Mouse (Mus musculus): ENCODE results near the gene Coq10b. TPM values are rescaled to one million over a fixed set of nuclear protein-coding genes. Genes with fewer than 3 reads are reported as not detected.
"Not testable (repeated sequence)": the region's sequence is repeated elsewhere in the genome, so short reads cannot be mapped to it uniquely, and the experiment has no call there.

Coq10b gene
- 21.7 and 23.5 TPM in 2 replicates for polyA plus RNA-seq (2016; fragmentation: Nextera tagmentation; extraction: Ambion mirVana)

DNA sequence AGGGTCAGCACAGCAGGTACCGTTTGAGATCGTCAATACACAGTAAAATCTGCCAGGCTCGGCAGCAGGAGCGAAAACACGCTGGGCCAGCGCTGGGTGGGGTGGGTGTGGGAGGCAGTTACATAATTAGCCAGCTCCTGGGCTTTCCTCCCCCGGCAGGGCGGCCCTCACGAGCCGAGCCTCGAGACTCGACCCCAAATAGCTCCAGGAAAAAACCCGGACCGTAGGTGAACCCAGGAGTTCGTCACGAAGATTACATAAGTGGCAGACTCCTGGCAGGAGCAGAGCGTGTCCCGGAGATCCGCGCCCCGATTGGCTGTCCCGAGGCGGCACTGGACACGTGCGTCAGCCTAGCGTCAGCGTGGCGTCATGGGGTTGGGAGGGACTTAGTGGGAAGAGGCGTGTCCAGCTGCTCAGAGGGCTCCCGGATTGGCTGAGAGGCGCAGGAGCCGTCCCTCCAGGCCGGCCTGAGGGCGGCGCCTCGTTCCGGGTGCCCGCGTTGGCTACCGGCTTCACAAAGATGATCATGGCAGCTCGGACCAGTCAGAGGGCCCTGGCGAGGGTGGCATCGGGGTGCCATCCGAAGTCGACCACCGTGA is at the start of gene Coq10b:
Gene Coq10b, plus strand, starts transcription at position 416 of the 599 bp plus-strand sequence.
- H3K27me3 ChIP-seq (ENCODE audit: poor library complexity, severe bottlenecking), result peaks cover 8% of the 10 kb centered on the region; the same call in 1 of the 2 replicates
- H3K27ac ChIP-seq, result peak within 1 kb of the TSS; percentile 90
- peak; percentile 99 for DNase-seq (ENCODE audit: extremely low spot score, low spot score)
- H3K4me1 ChIP-seq, result peaks cover 14% of the 10 kb centered on the region
- peak within 1 kb of the TSS; percentile 86 for H3K4me3 ChIP-seq
- under 1% methylated on average over 46 of the region's 46 CpGs for WGBS
- peaks cover 18% of the 10 kb centered on the region for H3K36me3 ChIP-seq (replicated peaks)
- 0 out of 2 replicates have a peak, but pooled peaks cover 3% of the 10 kb centered on the region for H3K9me3 ChIP-seq

DNA sequence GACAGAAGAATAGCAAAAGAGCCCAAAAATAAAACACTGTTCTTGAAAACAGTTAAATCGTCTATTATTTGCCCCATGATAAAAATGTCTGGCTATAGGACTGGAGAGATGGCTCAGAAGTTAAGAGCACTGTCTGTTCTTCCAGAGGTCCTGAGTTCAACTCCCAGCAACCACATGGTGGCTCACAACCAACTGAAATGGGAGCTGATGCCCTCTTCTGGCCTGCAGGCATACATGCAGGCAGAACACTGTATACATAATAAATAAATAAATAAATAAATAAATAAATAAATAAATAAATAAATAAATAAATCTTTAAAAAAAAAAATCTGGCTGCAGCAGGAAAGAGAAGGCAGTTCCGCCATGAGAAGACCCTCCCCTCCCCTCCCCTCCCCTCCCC is 44.3 kb upstream of the Coq10b start:
- H3K9me3 ChIP-seq; DNase-seq (ENCODE audit: extremely low spot score, low spot score); H3K4me3 ChIP-seq; H3K27me3 ChIP-seq (ENCODE audit: poor library complexity, severe bottlenecking); H3K27ac ChIP-seq; H3K4me1 ChIP-seq: not testable (repeated sequence)
- peaks cover 99% of the 10 kb centered on the region for H3K36me3 ChIP-seq (replicated peaks)
- 93% methylated on average over 2 of the region's 2 CpGs for WGBS

DNA sequence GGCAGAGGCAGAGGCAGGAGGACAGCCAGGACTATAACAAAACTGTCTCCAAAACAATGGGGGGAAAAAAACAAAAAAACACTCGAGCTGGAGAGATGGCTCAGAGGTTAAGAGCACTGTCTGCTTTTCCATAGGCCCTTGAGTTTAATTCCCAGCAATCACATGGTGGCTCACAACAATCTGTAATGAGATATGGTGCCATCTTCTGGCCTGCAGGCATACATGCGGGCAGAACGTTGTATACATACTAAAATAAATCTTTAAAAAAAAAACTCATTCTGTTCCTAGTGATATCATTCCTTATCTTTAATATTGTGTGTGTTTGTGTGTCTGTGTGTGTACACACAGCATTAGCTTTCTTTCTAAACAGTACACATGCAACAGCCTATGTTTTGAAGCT is 40.1 kb upstream of the Coq10b start:
- Histone ChIP-seq H3K9me3 (no peaks in the 10 kb centered on the region), H3K4me3 (no peak overlapping the region), H3K27me3 (ENCODE audit: poor library complexity, severe bottlenecking) (no peaks in the 10 kb centered on the region), H3K4me1 (no peaks in the 10 kb centered on the region), H3K36me3 (replicated peaks) (peaks cover 99% of the 10 kb centered on the region), H3K27ac (no peak overlapping the region)
- no peak for DNase-seq (ENCODE audit: extremely low spot score, low spot score)
- WGBS, result 73% methylated on average over 3 of the region's 3 CpGs

DNA sequence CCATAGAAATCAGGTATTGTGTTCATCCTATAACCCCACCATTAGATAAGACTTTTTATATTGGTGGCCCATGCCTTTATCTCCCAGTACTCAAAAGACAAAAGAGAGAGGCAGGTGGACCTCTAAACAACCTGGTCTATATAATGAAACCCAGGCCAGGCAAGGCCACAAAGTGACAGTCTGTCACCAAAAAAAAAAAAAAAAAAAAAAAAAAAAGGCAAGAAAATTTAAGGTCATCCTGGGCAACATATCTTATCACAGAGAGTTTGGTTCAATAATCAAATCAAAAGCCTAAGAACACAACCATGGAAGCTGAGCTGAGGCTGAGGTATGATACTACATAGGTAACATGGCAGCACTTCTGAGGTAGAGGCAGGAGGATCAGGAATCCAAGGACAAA is 30.7 kb upstream of the Coq10b start:
- Histone ChIP-seq H3K4me1 (peaks cover 11% of the 10 kb centered on the region), H3K9me3 (peaks cover 7% of the 10 kb centered on the region; the same call in 1 of the 2 replicates), H3K36me3 (replicated peaks) (peaks cover 73% of the 10 kb centered on the region), H3K27ac (no peak overlapping the region), H3K27me3 (ENCODE audit: poor library complexity, severe bottlenecking) (no peaks in the 10 kb centered on the region), H3K4me3 (no peak overlapping the region)
- no peak for DNase-seq (ENCODE audit: extremely low spot score, low spot score)

DNA sequence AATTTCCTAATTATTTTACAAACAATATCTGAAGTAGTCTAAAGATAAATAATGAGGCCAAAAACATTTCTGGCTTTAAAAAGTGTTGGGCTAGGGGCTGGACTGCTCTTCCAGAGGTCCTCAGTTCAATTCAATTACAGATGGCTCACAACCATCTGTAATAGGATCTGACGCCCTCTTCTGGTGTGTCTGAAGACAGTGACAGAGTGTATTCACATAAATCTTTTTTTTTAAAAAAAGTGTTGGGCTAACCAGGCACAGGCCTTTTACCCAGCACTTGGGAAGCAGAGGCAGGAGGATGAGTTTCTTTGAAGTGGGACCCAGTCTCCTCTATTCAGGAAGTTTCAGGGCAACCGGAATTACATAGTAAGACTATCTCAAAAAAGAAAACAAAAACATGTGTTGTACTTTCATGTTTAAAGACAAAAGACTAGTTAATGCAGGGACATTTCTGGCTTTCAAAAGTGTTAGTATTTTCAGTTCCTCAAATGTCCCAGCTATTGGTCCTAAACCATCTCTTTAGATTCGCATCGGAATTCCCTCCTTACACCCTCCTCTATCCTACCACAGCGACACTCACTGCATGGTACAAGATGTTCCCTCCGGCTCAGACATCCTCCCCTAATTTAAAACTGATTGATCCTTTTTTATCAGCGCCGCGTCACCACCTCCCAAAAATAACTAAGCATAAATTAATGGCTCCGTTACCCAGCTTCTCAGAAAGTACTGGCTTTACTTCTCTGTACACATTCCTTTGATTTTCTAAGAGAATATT is 26.7 kb upstream of the Coq10b start:
- Histone ChIP-seq H3K4me3 (peak overlapping the region; percentile 97), H3K36me3 (replicated peaks) (peaks cover 41% of the 10 kb centered on the region), H3K4me1 (peaks cover 17% of the 10 kb centered on the region), H3K9me3 (peaks cover 7% of the 10 kb centered on the region; the same call in 1 of the 2 replicates), H3K27me3 (ENCODE audit: poor library complexity, severe bottlenecking) (no peaks in the 10 kb centered on the region), H3K27ac (peak overlapping the region; percentile 99)
- WGBS, result 27% methylated on average over 10 of the region's 10 CpGs
- no peak for DNase-seq (ENCODE audit: extremely low spot score, low spot score)

DNA sequence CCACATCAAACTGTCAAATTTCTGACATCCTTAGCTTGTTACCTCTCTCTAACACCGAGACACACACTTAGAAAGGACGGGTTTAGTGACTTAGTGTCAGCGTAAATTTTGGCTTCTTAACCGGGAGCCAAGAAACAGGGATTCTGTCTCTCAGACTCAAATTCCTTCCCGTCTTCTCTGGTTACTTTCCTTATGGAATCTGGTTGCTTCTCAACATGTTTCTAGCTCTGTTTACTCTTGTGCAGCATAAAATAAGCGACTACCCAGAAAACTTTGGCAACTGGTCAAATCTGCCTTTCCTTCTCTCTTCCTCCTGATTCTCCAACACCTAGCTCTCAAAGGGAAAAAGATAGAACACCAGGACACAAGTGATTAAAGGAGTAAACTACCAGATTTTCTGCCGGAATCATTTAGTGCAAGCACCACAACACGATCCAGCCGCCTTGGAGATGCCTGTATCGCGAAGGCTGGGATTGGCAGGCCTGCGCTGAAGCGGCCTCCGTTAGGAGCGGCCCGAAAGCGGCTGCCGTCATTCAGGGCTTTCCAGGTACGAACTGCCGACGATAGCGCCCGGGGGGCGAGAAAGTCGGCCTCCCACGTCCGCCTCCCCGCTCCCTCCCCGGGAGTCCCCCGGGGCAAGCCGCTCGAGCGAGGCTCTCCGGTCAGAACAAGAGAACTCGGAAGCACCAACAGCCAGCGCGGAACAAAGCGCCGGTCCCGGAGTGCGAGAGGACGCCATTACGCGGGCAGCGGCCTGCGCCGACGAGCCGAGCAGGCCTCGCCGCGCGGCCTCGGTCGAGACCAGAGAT is 25.9 kb upstream of the Coq10b start:
- peaks cover 7% of the 10 kb centered on the region; the same call in 1 of the 2 replicates for H3K9me3 ChIP-seq
- H3K27me3 ChIP-seq (ENCODE audit: poor library complexity, severe bottlenecking), result no peaks in the 10 kb centered on the region
- H3K4me3 ChIP-seq, result peak overlapping the region; percentile 97
- H3K27ac ChIP-seq, result peak overlapping the region; percentile 99
- H3K4me1 ChIP-seq, result peaks cover 17% of the 10 kb centered on the region
- under 1% methylated on average over 55 of the region's 55 CpGs for WGBS
- DNase-seq (ENCODE audit: extremely low spot score, low spot score), result no peak
- peaks cover 36% of the 10 kb centered on the region for H3K36me3 ChIP-seq (replicated peaks)

DNA sequence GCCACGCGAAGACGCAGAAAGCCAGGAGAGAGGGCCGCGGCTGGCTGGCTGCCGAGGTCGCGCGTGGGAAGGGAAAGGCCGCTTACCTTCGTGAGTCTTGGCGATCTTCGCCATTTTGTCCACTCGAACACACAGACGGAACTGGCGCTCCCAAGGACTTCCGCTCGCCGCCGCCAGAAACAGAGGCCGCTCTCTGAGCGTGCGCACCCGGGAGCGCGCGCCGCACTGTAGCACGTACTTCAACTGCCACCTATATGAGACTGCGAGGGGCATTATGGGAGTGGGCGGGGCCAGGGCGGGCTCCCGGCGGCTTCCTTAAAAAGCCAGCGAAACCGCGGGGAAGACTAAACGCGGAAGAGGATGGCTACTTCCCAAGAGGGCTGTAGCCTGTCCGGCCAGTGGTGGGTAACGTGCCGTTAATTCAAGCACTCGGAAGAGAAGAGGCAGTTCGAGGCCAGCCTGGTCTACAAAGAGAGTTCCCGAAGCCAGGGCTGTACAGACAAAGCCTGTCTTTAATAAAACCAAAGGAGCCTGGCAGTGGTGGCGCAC is 25.2 kb upstream of the Coq10b start, which contains the start of gene Sf3b1:
Gene Sf3b1, minus strand, starts transcription at position 229 of the 549 bp plus-strand sequence.
- 2% methylated on average over 46 of the region's 46 CpGs for WGBS
- peaks cover 7% of the 10 kb centered on the region; the same call in 1 of the 2 replicates for H3K9me3 ChIP-seq
- H3K27me3 ChIP-seq (ENCODE audit: poor library complexity, severe bottlenecking), result no peaks in the 10 kb centered on the region
- peak within 1 kb of the TSS; percentile 97 for H3K4me3 ChIP-seq
- H3K36me3 ChIP-seq (replicated peaks), result peaks cover 33% of the 10 kb centered on the region
- peak; percentile 97 for DNase-seq (ENCODE audit: extremely low spot score, low spot score)
- H3K4me1 ChIP-seq, result peaks cover 17% of the 10 kb centered on the region
- peak within 1 kb of the TSS; percentile 99 for H3K27ac ChIP-seq

DNA sequence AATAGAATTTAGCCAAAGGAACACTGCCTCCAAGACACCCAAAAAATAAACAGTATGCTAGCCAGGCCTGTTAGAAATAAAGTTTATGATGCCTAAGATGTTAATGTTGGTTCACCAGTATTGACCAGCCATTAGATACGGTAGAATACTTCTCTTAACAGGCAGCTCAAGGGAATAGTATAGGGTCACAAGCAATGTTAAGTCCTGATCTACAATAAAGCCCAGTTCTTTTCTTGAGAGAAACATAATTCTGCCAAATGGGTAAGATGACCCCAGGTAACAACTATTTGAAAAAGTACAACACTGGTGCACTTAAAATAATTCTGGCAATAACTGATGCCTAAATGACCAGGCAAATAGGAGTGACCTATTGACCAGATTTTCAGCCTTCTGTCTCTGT is 24.6 kb upstream of the Coq10b start:
- WGBS, result 87% methylated on average over 1 of the region's 1 CpGs

DNA sequence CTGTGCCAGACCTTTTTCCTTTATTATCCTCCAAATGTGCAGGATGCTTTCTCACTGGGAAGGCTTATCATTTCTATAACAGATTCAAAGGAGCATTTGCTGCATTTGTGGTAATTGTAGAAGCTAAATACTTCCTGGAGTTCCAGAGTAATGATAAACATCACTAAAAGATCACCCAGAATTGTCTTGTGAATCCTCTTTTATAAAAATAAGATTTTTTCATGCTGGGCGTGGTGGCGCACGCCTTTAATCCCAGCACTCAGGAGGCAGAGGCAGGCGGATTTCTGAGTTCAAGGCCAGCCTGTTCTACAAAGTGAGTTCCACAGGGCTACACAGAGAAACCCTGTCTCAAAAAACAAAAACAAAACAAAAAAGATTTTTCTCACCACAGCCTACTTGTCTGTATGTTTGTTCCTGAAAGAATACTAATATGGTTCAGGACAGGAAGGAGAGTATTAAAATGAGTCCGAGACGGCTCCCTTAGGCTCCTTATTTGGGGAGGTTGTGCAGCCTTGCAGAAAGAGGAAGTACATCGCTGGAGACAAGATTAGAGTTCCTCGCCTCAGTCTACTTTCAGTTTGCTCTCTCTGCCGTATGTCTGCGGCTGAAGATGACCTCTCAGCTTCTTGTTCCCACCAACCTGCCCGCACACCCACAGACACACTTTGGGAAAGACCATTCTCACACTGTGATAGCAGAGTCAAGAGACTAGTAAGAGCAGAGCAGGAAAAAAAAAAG is 23.9 kb upstream of the Coq10b start:
- no peak overlapping the region for H3K4me3 ChIP-seq
- no peaks in the 10 kb centered on the region for H3K9me3 ChIP-seq
- H3K27ac ChIP-seq, result no peak overlapping the region
- H3K36me3 ChIP-seq (replicated peaks), result peaks cover 19% of the 10 kb centered on the region
- peaks cover 17% of the 10 kb centered on the region for H3K4me1 ChIP-seq
- no peaks in the 10 kb centered on the region for H3K27me3 ChIP-seq (ENCODE audit: poor library complexity, severe bottlenecking)
- 86% methylated on average over 11 of the region's 11 CpGs for WGBS
- DNase-seq (ENCODE audit: extremely low spot score, low spot score), result no peak

More for the DNA sequence above, 24.6 kb upstream of the Coq10b start:
- peak overlapping the region; percentile 99 for H3K27ac ChIP-seq
- H3K4me1 ChIP-seq, result peaks cover 17% of the 10 kb centered on the region
- no peaks in the 10 kb centered on the region for H3K27me3 ChIP-seq (ENCODE audit: poor library complexity, severe bottlenecking)
- peaks cover 4% of the 10 kb centered on the region; the same call in 1 of the 2 replicates for H3K9me3 ChIP-seq
- H3K4me3 ChIP-seq, result peak overlapping the region; percentile 97
- peaks cover 26% of the 10 kb centered on the region for H3K36me3 ChIP-seq (replicated peaks)
- no peak for DNase-seq (ENCODE audit: extremely low spot score, low spot score)

DNA sequence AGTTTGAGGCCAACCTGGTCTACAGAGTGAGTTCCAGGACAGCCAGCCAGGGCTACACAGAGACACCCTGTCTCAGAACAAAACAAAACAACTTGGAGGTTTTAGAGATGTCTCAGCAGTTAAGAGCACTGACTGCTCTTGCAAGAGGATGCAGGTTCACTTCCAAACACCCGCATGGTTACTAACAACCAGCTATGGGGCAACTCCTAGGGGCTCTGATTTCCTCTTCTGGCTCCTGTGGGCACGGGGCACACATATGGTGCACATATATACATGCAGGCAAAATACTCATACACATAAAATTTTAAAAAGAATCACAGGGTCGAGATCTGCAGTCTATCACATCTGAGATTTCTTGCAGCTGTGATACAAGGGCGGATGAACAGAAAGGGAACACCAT is 23.1 kb upstream of the Coq10b start:
- Histone ChIP-seq H3K4me1 (peaks cover 17% of the 10 kb centered on the region), H3K9me3 (no peaks in the 10 kb centered on the region), H3K36me3 (replicated peaks) (peaks cover 11% of the 10 kb centered on the region), H3K27ac (no peak overlapping the region), H3K27me3 (ENCODE audit: poor library complexity, severe bottlenecking) (no peaks in the 10 kb centered on the region), H3K4me3 (no peak overlapping the region)
- 79% methylated on average over 4 of the region's 4 CpGs for WGBS
- no peak for DNase-seq (ENCODE audit: extremely low spot score, low spot score)

DNA sequence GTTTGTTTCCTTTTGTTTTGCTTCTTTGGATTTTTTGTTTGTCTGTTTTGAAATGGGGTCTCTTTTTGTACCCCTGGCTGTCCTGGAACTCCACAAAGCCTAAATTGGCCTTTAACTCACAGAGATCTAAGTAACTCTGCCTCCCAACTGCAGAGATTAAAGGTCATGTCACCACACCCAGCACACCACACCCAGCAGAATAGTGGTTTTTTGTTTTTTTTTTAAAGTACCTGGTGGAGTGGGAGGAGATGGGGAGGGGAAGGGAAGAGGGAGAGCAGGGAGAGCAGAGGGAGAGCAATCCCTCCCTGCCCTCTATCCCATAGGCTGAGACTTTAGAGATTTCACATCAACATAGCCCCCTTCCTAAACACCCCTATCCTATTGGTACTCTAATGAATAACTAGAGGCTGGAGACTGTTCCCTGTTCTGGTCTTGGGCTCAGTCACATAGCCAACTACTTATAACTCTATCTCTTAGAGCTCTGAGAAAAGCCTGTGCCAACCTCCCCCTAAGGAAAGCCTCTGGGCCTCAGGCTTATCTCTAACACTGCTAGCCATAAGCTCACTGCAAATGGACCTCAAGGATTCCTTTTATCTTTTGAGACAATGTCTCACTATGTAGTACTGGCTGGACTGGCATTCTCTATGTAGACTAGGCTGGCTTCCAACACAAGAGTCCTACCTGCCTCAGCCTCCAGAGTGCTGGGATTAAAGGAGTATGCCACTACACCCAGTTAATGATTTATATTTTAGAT is 21.4 kb upstream of the Coq10b start:
- Histone ChIP-seq H3K4me1 (peaks cover 5% of the 10 kb centered on the region), H3K4me3 (no peak overlapping the region), H3K36me3 (replicated peaks) (no peaks in the 10 kb centered on the region), H3K9me3 (no peaks in the 10 kb centered on the region), H3K27me3 (ENCODE audit: poor library complexity, severe bottlenecking) (no peaks in the 10 kb centered on the region), H3K27ac (no peak overlapping the region)
- DNase-seq (ENCODE audit: extremely low spot score, low spot score), result no peak
